Mouse (Mus musculus): ENCODE results near the gene Tmem212.
"Not testable (repeated sequence)": the region's sequence is repeated elsewhere in the genome, so short reads cannot be mapped to it uniquely, and the experiment has no call there.

The Tmem212 gene

DNA sequence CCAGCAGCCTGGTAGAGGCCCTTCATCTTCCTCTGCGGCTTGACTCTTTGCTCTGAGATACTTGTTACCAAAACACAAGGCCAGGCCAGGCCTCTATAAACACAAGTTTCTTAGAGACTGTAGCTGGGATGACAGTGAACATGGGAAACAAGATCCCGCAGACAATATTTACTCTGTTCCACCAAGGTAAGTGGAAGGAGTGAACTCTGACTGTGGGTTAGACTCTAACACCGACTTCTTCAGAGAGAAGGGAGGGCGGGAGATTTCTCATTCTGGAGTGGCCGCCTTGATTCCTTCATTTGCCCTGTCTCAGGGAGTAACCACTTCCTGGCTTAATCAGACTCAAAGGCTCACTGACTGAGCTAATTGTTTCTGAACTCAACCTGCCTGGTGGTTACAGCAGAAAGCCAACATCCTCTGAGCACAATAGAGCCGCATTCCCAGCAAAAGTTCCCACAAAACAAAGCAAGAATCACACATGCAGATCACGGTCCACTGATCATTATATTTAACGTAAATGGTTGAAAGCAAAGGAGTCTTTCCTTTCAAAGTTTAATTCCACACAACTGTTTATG is at the start of gene Tmem212:
TSS of gene Tmem212 (minus strand) at position 51 of the 575 bp plus-strand sequence.
- no peak for DNase-seq (ENCODE audit: low spot score in 2 of 2)

DNA sequence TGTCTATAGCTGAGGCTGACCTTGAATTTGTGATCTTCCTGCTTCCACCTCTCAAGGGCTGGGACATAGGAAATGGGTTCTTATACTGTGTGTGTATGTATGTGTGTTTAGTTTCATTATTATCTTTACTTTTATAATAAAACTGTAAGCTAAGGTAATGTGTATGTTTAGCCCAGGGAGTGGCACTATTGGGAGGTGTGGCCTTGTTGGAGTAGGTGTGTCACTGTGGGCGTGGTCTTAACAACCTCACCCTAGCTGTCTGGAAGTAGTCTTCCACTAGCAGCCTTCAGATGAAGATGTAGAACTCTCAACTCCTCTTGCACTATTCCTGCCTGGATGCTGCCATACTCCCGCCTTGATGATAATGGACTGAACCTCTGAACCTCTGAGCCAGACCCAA is 49.2 kb upstream of the Tmem212 start:
- not testable (repeated sequence) for DNase-seq (ENCODE audit: low spot score in 2 of 2)

DNA sequence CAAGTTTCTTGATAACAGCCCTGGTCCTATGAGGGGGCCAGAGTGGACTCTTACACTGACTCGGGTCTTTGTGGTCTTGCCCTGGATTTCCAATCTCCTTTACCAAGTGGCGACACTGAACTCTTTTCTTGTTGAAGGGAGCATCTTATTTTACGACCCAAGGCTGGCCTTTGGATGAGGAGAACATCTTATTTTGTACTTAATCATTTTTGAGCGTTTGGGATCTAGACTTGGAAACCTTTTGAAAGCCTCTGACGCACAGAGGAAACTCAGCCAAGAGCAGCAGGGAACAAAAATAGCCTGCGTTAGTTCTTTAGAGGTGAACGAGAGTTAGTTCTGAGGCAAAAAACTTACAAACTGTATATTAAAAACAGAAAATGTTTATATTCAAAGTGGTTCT is 46.8 kb upstream of the Tmem212 start:
- no peak for DNase-seq (ENCODE audit: low spot score in 2 of 2)

DNA sequence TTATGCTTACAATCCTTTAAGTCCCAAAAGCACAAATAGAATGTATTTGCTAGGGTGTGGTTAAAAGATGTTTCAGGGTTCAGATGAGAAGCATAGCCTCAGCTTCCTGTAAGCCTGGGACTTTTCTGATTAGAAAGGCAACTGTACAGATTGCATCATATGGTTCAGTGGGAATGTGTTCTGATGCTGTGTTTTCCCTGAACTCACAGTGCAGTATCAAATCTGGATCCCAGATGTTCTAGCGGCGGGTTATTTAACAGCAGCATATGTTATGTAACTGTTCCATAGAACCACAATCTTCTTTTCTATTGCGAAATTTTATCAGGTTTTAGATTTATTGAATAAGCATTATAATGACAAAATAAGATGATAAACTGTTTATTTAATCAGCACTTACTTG is 45.5 kb upstream of the Tmem212 start:
- DNase-seq (ENCODE audit: low spot score in 2 of 2), result no peak

DNA sequence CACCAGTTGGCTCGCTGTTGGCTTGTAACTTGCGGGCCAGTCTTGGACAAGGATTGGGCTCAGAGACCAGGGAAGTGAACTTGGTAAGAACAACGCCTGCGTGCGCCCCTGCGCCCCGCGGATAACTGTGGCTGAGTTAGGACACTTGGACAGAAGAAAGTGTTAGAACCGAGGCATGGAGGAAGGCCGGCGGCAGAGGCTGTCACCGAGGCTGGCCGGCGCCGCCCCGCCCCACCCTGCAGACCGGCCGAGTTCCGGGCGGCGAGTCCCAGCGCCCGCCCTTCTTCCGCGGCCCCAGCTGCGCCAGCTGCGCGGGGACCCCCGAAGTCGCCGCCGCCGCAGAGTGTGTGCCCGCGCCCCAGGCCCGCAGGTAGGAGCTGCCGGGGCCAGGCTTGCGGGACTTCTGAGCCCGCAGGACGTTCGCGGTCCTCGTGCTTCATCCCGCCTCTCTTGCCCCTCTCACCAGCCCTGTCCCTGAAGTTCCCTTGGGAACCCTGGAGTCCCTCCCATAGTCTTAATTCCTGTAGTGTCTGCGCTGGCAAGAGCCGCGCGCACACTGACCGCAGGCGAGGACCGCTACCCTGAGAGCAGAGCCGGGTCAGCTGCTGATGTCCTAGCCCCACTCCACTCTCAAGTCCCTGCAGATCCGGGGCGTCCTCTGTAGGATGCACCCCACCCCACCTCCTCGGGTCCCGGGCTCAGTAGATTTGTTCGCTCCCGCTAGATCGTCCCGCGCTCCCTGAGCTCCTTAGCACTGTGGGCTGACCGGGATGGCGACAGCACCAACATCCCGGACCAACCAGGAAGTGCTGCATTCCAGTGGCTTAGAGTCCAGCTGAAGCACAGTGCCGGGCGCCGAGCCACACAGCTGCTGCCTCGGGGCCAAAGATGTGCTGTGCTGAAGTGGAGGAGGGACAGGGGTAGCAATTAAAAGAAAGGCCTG is 42.5 kb upstream of the Tmem212 start, which contains the start of gene Pld1:
TSS of gene Pld1 (plus strand) at position 315 of the 943 bp plus-strand sequence.
- peak; percentile 13 to 34 for DNase-seq (ENCODE audit: low spot score in 2 of 2)

DNA sequence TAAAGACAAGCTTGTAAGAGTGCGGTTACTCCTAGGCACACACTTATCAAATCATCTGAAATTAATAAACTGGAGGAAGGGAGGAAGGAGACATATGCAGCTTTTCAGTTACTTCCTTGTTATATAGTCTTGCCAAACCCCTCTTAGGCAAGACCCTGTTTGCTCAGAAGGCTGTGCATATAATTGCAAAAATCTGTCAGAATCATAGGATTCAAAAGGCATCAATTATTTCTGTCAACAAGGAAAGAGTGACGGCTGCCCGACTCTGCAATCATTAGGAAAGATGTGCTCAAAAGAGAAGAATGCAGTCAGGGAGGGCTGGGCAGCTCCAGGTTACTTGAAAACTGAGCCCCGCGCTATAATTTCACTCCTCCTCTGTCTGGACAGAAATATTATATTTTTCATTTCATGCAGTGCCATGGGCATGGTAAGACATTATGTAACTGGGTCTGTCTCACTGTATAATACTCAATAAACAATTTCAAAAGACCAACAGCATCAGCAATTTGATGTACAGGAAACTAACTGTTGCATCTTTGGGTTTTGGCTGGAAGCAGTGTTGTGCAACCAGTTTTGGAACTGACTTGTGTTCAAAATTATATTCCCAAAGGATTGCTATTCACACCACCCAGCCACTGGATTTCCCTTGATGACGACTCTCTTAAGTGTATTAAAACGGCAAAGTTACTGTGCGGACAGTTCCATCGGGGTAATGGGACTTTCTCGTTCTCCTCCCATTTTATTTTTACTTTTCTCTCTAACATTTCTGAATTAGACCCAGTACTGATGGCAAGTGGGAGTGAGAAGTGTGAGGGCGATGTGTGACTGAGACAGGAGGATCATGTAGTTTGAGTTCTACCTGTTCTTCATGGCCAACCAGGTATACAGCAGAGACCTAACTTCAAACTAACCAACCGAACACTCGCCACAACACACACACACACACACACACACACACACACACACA is 41.3 kb upstream of the Tmem212 start:
- DNase-seq (ENCODE audit: low spot score in 2 of 2), result no peak

DNA sequence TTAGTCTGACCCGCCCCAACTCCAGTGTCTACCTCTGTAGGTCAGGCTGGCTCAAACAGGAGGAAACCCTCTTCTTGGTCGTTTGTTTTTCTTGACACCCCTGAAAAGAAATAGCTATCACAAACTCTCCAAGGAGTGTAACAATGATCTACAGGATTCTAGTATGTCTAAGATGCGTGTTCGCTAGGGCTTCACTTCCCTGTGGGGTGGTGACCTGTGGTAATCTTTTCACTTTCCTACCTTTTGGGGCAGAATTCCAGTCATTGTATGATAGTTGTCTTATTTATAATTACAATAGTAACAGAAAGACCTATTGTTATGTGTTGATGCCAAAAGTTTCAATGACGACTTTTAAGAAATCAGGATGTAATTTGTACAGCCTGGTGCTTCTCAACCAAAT is 40.6 kb upstream of the Tmem212 start:
- no peak for DNase-seq (ENCODE audit: low spot score in 2 of 2)

DNA sequence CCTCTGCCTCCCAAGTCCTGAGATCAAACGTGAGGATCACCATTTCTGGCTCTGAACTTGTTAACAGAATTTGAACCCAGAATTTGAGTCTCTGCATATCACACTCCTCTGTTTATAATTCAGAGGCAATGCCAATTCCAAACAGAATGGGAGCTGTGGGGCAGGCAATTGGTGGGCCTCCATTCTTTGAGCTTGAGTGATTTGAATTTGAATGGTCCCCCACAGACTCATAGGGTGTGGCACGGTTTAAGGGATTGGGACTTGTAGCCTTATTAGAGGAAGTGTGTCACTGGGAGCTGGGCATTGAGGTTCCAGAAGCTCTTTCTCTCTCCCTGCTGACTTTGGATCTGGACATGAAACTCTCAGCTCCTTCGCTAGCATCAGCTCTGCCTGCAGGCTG is 39.5 kb upstream of the Tmem212 start:
- no peak for DNase-seq (ENCODE audit: low spot score in 2 of 2)

DNA sequence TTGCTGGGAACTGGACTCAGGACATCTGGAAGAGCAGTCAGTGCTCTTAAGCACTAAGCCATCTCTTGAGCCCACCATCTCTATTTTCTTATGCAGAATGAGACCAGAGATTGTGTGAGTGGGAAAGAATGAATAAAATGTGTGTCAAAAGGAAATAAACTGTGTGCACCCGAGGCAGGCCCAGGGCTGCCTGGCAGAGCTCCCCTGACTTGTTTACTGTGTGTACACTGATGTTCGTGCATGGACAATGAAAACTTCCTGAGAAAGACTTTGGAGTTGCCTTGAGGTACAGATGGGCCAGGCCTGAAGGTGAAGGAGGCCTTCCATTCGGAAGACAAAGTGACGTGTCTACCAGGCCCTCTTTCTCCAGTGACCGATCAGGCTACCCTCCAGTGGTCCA is 36.2 kb upstream of the Tmem212 start:
- no peak for DNase-seq (ENCODE audit: low spot score in 2 of 2)

DNA sequence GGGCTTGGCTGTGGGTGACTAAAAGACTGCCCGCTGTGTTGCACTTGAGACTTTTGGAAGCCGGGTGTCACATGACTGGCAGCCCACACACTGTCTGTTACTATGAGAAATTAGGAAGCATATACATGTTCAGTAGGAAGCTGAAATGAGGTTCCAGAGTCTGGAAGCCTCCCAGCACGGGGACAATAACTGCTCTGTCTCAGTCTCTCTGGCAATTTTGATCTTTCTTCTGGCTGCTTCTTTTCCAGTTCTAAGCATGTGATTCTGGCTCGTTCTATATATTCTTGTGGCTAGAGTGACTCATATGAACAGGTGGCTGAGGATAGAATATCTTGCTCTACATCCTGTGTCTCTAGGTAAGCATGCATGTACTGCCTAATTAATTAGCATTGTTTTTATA is 33.1 kb upstream of the Tmem212 start:
- DNase-seq (ENCODE audit: low spot score in 2 of 2), result no peak

DNA sequence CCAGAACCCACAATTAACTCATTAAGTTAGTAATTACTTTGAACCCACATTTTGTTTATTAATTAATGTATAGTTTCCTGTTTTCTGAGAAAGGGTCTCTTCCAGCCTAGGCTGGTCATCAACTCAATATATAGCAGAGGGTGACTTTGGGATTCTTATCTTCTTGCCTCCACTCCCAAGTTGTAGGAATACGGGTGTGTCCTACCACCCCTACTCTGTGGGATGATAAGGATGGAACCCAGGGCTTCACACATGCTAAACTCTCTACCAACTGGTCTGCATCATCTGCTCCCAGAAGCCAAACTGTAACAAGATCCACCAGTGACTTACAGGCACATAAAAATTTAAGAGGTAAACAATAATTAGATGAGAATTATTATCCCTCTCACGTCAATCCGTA is 27.9 kb upstream of the Tmem212 start:
- no peak for DNase-seq (ENCODE audit: low spot score in 2 of 2)

DNA sequence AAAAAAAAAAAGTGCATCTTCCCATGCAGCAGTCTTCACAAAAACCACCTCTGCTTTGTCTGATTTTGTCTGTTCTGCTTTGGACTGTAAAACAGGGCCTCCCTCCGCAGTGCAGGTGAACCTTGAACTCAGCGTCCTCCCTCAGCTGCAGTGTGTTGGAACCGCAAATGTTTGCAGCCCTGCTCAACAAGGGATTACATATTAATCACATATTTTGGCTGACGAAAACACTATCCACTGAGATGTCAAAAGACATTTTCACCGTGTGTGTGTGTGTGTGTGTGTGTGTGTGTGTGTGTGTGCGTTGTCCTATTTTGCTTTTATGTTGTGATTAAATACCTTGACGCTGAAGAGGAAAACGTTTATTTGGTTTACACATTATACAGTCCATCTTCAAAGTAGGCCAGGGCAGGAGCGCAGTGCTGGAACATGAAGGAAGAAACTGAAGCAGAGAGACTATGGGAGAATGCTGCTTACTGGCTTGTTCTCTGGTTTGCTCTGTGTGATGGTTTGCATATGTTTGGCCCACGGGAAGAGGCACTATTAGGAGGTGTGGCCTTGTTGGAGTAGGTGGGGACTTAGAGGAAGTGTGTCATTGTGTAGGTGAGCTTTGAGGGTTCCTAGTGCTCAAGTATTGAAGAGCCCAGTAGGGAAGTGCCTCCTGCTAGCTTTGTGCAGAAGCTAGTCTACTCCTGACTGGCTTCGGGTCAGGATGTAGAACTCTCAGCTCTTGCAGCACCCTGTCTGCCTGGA is 25.3 kb upstream of the Tmem212 start:
- no peak for DNase-seq (ENCODE audit: low spot score in 2 of 2)

DNA sequence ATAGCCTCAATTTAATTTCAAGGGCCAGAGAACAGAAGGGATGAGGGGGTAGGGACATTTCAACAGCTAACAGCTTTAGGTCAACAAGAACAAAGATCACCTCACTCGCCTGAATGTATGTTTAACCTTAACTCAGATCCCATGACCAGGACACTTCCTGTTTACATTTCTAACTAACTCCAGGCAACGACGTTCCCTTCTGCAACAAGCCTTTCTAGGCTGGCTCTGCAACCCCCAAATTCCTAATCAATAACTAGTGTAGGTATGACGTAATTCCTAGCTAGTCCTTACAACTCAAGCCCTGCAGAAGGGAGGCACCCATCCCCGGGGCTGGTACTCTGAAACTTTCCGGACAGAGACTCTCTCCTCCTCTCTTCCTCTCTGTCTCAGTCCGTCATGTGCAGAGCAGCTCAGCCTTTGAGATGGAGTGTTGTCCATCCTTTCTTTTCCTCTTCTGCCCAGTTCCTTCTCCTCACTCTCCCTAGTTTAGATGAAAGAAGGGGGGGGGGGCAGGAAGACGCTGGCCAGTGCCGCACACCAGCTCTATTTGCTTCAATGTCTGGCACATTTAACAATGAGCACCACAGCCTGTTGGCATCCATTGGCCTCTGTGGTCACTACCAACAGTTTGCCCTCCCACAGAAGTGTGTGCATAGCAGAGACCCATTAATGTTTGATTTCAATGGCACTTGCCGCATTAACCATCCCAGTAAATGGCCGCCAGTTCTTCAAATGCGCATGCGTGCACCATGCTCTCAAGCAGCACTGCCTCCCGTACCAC is 22.7 kb upstream of the Tmem212 start:
- no peak for DNase-seq (ENCODE audit: low spot score in 2 of 2)

DNA sequence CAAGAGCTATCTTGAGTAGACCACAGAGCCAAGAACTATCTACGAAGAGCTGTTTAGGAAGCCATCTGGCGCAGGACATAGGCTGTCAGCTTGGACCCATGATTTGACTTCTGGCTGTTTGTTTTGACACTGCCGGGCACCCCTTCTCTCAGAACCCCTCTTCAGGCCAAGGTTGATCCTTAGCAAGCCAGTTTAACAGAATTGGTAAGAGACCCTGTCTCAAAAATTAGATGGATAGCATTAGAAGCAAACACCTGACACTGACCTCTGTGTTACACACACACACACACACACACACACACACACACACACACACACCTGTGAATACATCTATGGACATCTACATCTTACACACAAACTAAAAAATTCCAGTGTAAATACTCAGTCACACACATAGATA is 12.8 kb upstream of the Tmem212 start:
- no peak for DNase-seq (ENCODE audit: low spot score in 2 of 2)

DNA sequence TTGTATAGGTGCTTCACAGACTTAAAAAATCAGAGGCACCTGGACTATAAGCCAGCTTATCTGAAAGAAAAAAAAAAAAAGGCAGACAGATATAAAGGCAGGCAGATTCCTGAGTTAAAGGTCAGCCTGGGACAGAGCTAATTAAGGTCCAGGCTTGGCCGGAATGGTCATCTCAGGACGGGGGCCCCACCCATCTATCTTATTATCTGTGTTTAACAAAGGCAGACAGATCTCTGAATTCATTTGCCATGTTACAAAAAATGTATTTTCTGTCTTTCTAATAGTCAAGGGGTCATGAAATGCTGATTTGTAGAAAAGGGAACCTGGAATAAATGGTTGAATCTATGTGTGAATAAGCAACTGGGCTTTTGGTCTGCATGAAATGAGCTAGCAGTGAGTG is 12.1 kb upstream of the Tmem212 start:
- no peak for DNase-seq (ENCODE audit: low spot score in 2 of 2)

DNA sequence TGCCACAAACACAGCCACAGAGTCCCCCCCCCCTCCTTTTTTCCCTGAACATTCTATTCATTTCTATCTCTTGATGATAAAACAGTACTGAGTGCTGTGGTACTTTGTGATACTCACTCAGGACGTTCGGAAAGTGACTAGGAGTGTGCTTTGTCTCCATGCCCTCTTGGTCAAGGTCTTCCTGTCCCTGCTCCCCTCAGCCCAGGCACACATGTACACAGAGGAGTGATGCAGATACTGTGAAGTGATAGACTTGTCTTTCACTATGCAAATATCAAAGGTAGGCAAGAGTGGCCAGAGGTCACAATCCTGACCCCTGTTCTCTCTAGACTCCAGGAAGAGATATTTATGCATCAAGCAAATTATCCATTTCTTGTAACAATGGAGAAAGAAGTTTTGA is 11.1 kb upstream of the Tmem212 start:
- DNase-seq (ENCODE audit: low spot score in 2 of 2), result no peak

DNA sequence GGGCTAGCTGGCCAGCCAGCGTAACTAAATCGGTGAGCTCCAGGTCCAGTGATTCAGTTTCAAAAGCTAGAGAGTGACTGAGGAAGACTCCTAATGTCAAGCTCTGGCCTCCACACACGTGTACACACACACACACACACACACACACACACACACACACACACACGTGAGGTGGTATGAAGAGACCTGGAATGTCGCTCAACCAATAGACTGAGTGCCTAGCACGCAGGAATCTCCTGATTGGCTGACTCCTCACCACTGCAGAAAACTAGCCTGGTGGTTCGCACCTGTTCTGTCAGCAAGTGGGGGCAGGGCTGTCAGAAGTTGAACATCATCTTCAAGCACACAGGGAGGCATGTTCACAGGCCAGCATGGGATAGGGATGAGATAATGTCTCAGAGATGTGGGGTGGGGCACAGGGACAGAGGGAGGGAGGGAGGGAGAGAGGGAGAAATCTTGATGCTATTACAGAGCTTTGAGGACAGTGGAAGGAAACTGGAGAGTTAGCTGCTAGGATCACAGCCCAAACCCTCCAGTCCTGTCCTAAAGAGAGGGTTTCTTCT is 10.6 kb upstream of the Tmem212 start:
- DNase-seq (ENCODE audit: low spot score in 2 of 2), result no peak

DNA sequence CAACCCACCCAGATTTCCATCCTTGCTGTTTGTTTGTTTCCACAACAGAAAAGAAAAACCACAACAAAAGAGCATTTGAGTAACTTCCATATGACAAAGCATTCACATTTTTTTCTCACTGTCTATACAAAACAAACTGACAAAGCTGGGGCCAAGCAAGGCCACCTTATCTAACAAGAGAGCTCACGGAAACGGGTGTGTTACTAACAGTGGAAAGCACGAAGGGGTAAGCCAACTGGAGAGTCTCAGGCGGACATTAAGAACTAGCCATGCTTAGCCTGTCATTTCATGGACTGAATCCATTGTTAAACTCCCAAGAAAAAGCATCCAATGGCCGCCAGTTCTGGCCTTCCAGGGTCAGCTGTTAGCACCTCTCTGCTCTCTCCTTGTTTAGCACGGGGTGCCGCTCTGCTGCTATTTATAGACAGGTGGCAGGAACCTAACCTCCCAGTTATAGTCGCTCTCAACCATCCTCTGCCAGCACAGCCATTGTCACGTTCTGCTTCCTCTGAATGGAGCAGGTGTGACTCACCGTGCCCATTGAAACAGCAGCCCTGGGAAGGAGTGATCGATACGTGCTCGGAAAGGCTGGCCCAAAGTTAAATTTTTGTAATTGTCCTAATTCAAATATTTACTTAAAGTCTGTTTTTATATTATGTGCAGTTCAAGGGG is 8.6 kb upstream of the Tmem212 start:
- no peak for DNase-seq (ENCODE audit: low spot score in 2 of 2)

DNA sequence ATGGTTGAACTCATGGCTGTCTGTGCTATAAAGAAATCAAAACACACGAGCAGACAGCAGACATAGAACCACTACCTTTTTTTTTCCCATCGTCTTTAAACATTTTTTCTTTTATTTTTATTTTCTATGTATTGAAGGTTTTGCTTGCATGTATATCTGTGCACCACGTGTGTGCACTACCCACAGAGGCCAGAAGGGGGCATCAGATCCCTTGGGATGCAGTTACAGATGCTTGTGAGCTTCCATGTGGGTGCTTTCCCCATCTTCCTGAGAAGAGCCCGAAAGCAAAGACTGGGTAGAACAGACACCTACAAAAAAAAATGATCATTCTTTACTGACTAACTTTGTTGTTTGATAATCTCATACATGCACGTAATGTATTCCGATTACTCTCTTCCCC is 5.7 kb upstream of the Tmem212 start:
- peak in 1 of 2 experiments; percentile 25 for DNase-seq (ENCODE audit: low spot score in 2 of 2)
